15 mouse cellular contexts compared by ENCODE assay signal in the genomic region with DNA sequence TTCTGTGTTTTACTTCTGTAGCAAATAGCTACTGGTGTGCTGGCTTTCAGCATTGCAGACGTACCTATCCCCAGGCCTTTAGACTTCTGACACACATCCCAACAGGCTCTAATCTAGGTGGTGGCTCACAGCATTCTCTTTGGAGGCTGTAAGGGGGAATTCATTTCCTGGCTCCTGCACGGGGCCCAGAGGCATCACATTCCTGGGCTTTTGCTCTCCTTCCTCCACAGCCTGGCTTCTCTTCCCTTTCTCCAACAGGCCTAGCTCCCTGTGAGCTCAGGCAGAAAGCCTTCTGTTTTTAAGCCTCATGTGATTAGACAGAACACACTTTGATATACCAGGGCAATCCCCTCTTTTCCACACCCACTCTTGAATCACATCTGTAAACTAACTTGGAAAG.
A peak's percentile ranks its signal among the peaks of the same experiment; 100 is the strongest.
DNase-seq lines count a peak whose midpoint lies in the region; ATAC-seq and TF ChIP-seq lines count a peak whose summit lies in the region.
"Had no signal": no experiment of that assay in that cellular context is flagged by ENCODE, and none has a peak within 500 bp of the region (broad histone marks: within the 10 kb centered on the region; RNA-seq: fewer than 3 reads in every experiment).

No protein-coding gene starts in this region.

- peak overlapping the region; percentile 82 for H3K27ac ChIP-seq in heart, embryonic 13.5 days (replicated peaks)
- H3K27ac ChIP-seq in midbrain, embryonic 10.5 days (replicated peaks), result peak overlapping the region; percentile 95
- no peak overlapping the region for H3K27ac ChIP-seq in midbrain, embryonic 16.5 days (ENCODE audit: low read length)
- H3K27ac ChIP-seq in heart, postnatal 0 days (ENCODE audit: low read depth), result peak overlapping the region; percentile 83
- H3K27ac ChIP-seq in stomach, postnatal 0 days (replicated peaks), result peak overlapping the region; percentile 31

- TF ChIP-seq CTCF in heart, postnatal 0 days (IDR thresholded peaks at IDR 0.05; ENCODE audit: low read depth), result no peak
- TF ChIP-seq CTCF in stomach, postnatal 0 days (IDR thresholded peaks at IDR 0.05; ENCODE audit: low read depth), result no peak

- H3K27me3 ChIP-seq in heart, embryonic 13.5 days (replicated peaks), result no peaks in the 10 kb centered on the region
- H3K27me3 ChIP-seq in midbrain, embryonic 10.5 days (ENCODE audit: low read depth, poor library complexity, severe bottlenecking), result no peaks in the 10 kb centered on the region
- H3K27me3 ChIP-seq in midbrain, embryonic 16.5 days (ENCODE audit: control insufficient read depth, insufficient read depth, low read depth, low read length), result no peaks in the 10 kb centered on the region
- no peaks in the 10 kb centered on the region for H3K27me3 ChIP-seq in heart, postnatal 0 days (ENCODE audit: control insufficient read depth, insufficient read depth, low read length)
- no peaks in the 10 kb centered on the region for H3K27me3 ChIP-seq in stomach, postnatal 0 days (ENCODE audit: control insufficient read depth, insufficient read depth, low read length)
- H3K27me3 ChIP-seq: forebrain, embryonic 12.5 days had no signal

- WGBS in heart, embryonic 13.5 days, result 10% methylated on average over 2 of the region's 2 CpGs
- 38% methylated on average over 2 of the region's 2 CpGs for WGBS in midbrain, embryonic 10.5 days
- 47% methylated on average over 2 of the region's 2 CpGs for WGBS in midbrain, embryonic 16.5 days
- WGBS in heart, postnatal 0 days, result 9% methylated on average over 2 of the region's 2 CpGs
- 22% methylated on average over 2 of the region's 2 CpGs for WGBS in stomach, postnatal 0 days

- H3K9me3 ChIP-seq in heart, embryonic 13.5 days, result peaks cover 23% of the 10 kb centered on the region
- H3K9me3 ChIP-seq in midbrain, embryonic 10.5 days (replicated peaks), result peaks cover 19% of the 10 kb centered on the region; the same call in 1 of the 2 replicates
- peaks cover 2% of the 10 kb centered on the region; the same call in 1 of the 2 replicates for H3K9me3 ChIP-seq in midbrain, embryonic 16.5 days (replicated peaks; ENCODE audit: control insufficient read depth, low read length, poor library complexity, severe bottlenecking)
- H3K9me3 ChIP-seq in heart, postnatal 0 days (replicated peaks; ENCODE audit: control insufficient read depth, low read length), result peaks cover 22% of the 10 kb centered on the region
- peaks cover 5% of the 10 kb centered on the region; the same call in 1 of the 2 replicates for H3K9me3 ChIP-seq in stomach, postnatal 0 days (ENCODE audit: control insufficient read depth, low read length)

- peaks cover 36% of the 10 kb centered on the region for H3K36me3 ChIP-seq in heart, embryonic 13.5 days
- H3K36me3 ChIP-seq in midbrain, embryonic 10.5 days, result 0 out of 2 replicates have a peak, but pooled peaks cover 7% of the 10 kb centered on the region
- no peaks in the 10 kb centered on the region for H3K36me3 ChIP-seq in midbrain, embryonic 16.5 days (ENCODE audit: control insufficient read depth, insufficient read depth, low read length)
- peaks cover 20% of the 10 kb centered on the region for H3K36me3 ChIP-seq in heart, postnatal 0 days (replicated peaks; ENCODE audit: control insufficient read depth, insufficient read depth, low read length)
- no peaks in the 10 kb centered on the region for H3K36me3 ChIP-seq in stomach, postnatal 0 days (ENCODE audit: control insufficient read depth, insufficient read depth, low read length)
- H3K36me3 ChIP-seq: forebrain, embryonic 12.5 days had no signal

- H3K9ac ChIP-seq in heart, embryonic 13.5 days, result peak overlapping the region; percentile 45
- H3K9ac ChIP-seq in midbrain, embryonic 16.5 days (ENCODE audit: low read depth, low read length), result no peak overlapping the region
- H3K9ac ChIP-seq in heart, postnatal 0 days (replicated peaks; ENCODE audit: low read depth, low read length), result no peak overlapping the region
- no peak overlapping the region for H3K9ac ChIP-seq in stomach, postnatal 0 days (ENCODE audit: low read length)
- H3K9ac ChIP-seq: forebrain, embryonic 12.5 days had no signal

- DNase-seq in heart, adult 9 months (ENCODE audit: low spot score in 2 of 2), result no peak
- DNase-seq in midbrain, embryonic 10.5 days (ENCODE audit: low spot score), result no peak
- no peak for DNase-seq in heart, postnatal 0 days (ENCODE audit: low spot score)
- no peak for DNase-seq in stomach, postnatal 0 days (ENCODE audit: low spot score)
- no peak for DNase-seq in cerebellum, postnatal 14 days
- DNase-seq in right cerebral cortex, adult 18-20 months, result no peak
- DNase-seq: adrenal gland, adult 8-10 months; gastrocnemius, postnatal 36 days; lung, postnatal 14 days; midbrain, embryonic 14.5 days; right cerebral cortex, postnatal 25 days had no signal

- H3K4me2 ChIP-seq in heart, embryonic 13.5 days, result no peak overlapping the region
- H3K4me2 ChIP-seq in midbrain, embryonic 16.5 days (ENCODE audit: low read length), result no peak overlapping the region
- H3K4me2 ChIP-seq in heart, postnatal 0 days (ENCODE audit: low read depth, low read length), result no peak overlapping the region
- H3K4me2 ChIP-seq in stomach, postnatal 0 days (replicated peaks; ENCODE audit: low read depth), result no peak overlapping the region
- H3K4me2 ChIP-seq: forebrain, embryonic 12.5 days had no signal

- peaks cover 65% of the 10 kb centered on the region for H3K4me1 ChIP-seq in heart, embryonic 13.5 days
- peaks cover 55% of the 10 kb centered on the region for H3K4me1 ChIP-seq in midbrain, embryonic 10.5 days
- H3K4me1 ChIP-seq in midbrain, embryonic 16.5 days (ENCODE audit: control insufficient read depth, insufficient read depth, low read length), result peaks cover 28% of the 10 kb centered on the region
- H3K4me1 ChIP-seq in heart, postnatal 0 days (ENCODE audit: control insufficient read depth, insufficient read depth), result peaks cover 41% of the 10 kb centered on the region
- peaks cover 12% of the 10 kb centered on the region for H3K4me1 ChIP-seq in stomach, postnatal 0 days (replicated peaks; ENCODE audit: control insufficient read depth, insufficient read depth)

- H3K4me3 ChIP-seq in heart, embryonic 13.5 days, result no peak overlapping the region
- no peak overlapping the region for H3K4me3 ChIP-seq in midbrain, embryonic 10.5 days
- no peak overlapping the region for H3K4me3 ChIP-seq in midbrain, embryonic 16.5 days (ENCODE audit: low read depth, low read length)
- H3K4me3 ChIP-seq in heart, postnatal 0 days (ENCODE audit: low read depth, low read length), result no peak overlapping the region
- H3K4me3 ChIP-seq in stomach, postnatal 0 days (ENCODE audit: low read depth, low read length), result no peak overlapping the region
- H3K4me3 ChIP-seq: forebrain, embryonic 12.5 days had no signal

- no peak for ATAC-seq in heart, embryonic 13.5 days (ENCODE audit: extremely low read depth, insufficient number of reproducible peaks, low FRiP score, low TSS enrichment)
- ATAC-seq in midbrain, embryonic 16.5 days, result no peak
- no peak for ATAC-seq in heart, postnatal 0 days (ENCODE audit: insufficient read depth, low read depth)
- ATAC-seq in stomach, postnatal 0 days (ENCODE audit: low FRiP score, low TSS enrichment), result no peak
- ATAC-seq: CD4-positive, CD25-positive, alpha-beta regulatory T cell, adult 4 months had no signal

- TF ChIP-seq EP300 in heart, postnatal 0 days (IDR thresholded peaks at IDR 0.05; ENCODE audit: low read depth), result no peak
- TF ChIP-seq EP300 in stomach, postnatal 0 days (optimal IDR thresholded peaks at IDR 0.05), result no peak
